Mouse (Mus musculus) embryonic facial prominence, embryonic 15.5 days (tissue): ENCODE data around the gene N4bp2l2. TPM values are rescaled to one million over a fixed set of nuclear protein-coding genes. Genes with fewer than 3 reads are reported as not detected.
"Not testable (repeated sequence)": the region's sequence is repeated elsewhere in the genome, so short reads cannot be mapped to it uniquely, and the experiment has no call there.

Source experiments
- ATAC-seq: fragments of 200-750 bp; cut with Nextera tagmentation; 2 replicates; pipeline ENCODE4 v1.8.0; 2017; ENCODE audit warnings: low read depth, moderate TSS enrichment; ENCODE audit not compliant: insufficient number of reproducible peaks, low FRiP score, low TSS enrichment
- H3K27ac ChIP-seq: fragments of 300-500 bp; sonication (generic); replicated peaks from 2 replicates; pipeline ENCODE4 v1.5.1; 2015; ENCODE audit warnings: mild to moderate bottlenecking, inconsistent platforms
- H3K27me3 ChIP-seq: fragments of 300-500 bp; sonication (generic); 2 replicates; pipeline ENCODE4 v1.6.1; 2015; ENCODE audit warnings: inconsistent platforms
- H3K36me3 ChIP-seq: fragments of 300-500 bp; sonication (generic); 2 replicates; pipeline ENCODE4 v1.6.1; 2015; ENCODE audit warnings: mild to moderate bottlenecking, inconsistent platforms
- H3K4me1 ChIP-seq: fragments of 300-500 bp; sonication (generic); 2 replicates; pipeline ENCODE4 v1.6.1; 2015; ENCODE audit warnings: inconsistent platforms
- H3K4me2 ChIP-seq: fragments of 300-500 bp; sonication (generic); replicated peaks from 2 replicates; pipeline ENCODE4 v1.6.1; 2015; ENCODE audit warnings: mild to moderate bottlenecking, inconsistent platforms
- H3K4me3 ChIP-seq: fragments of 300-500 bp; sonication (generic); replicated peaks from 2 replicates; pipeline ENCODE4 v1.5.1; 2015; ENCODE audit warnings: mild to moderate bottlenecking, inconsistent platforms
- H3K9ac ChIP-seq: fragments of 300-500 bp; sonication (generic); 2 replicates; pipeline ENCODE4 v1.6.1; 2015; ENCODE audit warnings: inconsistent platforms
- H3K9me3 ChIP-seq: fragments of 300-500 bp; sonication (generic); replicated peaks from 2 replicates; pipeline ENCODE4 v1.6.1; 2016; ENCODE audit warnings: inconsistent platforms
- WGBS: fragments of 180-500 bp; shearing (Covaris S2); methylation state at CpG from one replicate; pipeline ENCODE4 v1.1.7; 2015; 5-methylcytosine and 5-hydroxymethylcytosine counted together
- polyA plus RNA-seq: library from polyadenylated mRNA; unstranded; fragments of >200 nt; fragmentation: Nextera tagmentation; extraction: Ambion mirVana; gene quantifications from 2 replicates; pipeline ENCODE4 v1.2.1, GENCODE M21; 2015

Gene N4bp2l2
- polyA plus RNA-seq, 1 experiment from 2014 or later: 41.4 TPM

DNA sequence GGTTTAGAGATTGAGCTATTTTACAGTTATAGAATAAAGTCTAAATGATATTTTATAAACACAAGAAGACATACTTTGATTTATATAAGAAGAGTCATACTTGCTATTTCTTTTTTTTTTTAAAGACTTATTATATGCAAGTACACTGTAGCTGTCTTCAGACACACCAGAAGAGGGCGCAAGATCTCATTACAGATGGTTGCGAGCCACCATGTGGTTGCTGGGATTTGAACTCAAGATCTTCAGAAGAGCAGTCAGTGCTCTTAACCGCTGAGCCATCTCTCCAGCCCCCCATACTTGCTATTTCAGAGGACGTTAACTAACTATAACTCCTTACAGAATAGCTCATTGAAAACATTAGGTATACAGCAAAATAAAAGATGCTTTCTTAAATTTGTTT, 22.6 kb downstream of the N4bp2l2 start:
- not testable (repeated sequence) for H3K4me3 ChIP-seq, H3K4me1 ChIP-seq, H3K4me2 ChIP-seq, H3K9me3 ChIP-seq, H3K27ac ChIP-seq, H3K9ac ChIP-seq, H3K27me3 ChIP-seq, ATAC-seq
- peaks cover 35% of the 10 kb centered on the region for H3K36me3 ChIP-seq
- WGBS: 96% methylated on average over 4 of the region's 4 CpGs

DNA sequence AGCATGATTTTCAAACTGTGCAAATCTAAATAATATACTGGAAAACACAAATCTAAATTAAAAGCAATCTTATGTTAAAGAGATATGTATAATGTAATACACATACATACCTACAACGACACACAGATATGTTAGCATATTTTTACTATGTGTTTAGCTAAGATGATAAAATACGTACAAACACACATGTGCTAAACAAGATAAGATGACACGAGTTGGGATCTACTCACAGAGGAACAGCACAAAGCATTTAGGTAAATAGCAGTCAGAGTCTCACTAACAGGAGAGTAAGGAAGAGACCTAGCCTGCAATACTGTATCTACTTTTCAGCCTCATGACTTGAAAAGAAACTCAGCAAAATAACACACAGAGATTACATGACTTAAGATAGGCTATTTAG, 24.5 kb downstream of the N4bp2l2 start:
- no peak overlapping the region for H3K4me3 ChIP-seq
- no peaks in the 10 kb centered on the region for H3K9me3 ChIP-seq
- H3K36me3 ChIP-seq: peaks cover 37% of the 10 kb centered on the region
- no peaks in the 10 kb centered on the region for H3K4me1 ChIP-seq
- H3K4me2 ChIP-seq: no peak overlapping the region
- no peak overlapping the region for H3K9ac ChIP-seq
- no peak overlapping the region for H3K27ac ChIP-seq
- ATAC-seq: no peak
- 92% methylated on average over 3 of the region's 3 CpGs for WGBS
- H3K27me3 ChIP-seq: no peaks in the 10 kb centered on the region

DNA sequence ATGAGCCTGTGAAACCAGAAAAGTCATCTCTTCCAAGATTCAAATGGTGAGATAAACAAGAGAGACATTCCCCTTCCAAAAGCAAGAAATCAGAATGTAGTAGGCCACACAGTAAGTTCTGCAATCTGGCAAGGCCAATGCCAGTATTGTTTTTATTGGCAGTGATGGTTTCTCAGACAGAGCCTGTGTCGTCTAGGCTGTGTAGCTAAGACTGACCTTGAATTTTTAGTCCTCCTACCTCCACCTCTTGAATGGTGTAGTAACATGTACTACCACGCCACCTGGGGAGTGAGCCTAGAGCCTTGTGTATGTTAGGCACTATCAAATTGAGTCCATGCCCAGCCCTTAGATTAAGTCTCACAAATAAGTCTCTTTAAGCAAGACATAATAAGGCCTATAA, 36.3 kb downstream of the N4bp2l2 start:
- Histone ChIP-seq H3K4me1 (no peaks in the 10 kb centered on the region), H3K27me3 (no peaks in the 10 kb centered on the region), H3K4me3 (no peak overlapping the region), H3K9ac (no peak overlapping the region), H3K9me3 (no peaks in the 10 kb centered on the region), H3K36me3 (peaks cover 9% of the 10 kb centered on the region; the same call in 1 of the 2 replicates), H3K27ac (no peak overlapping the region), H3K4me2 (no peak overlapping the region)
- 78% methylated on average over 2 of the region's 2 CpGs for WGBS
- ATAC-seq: no peak

GRCm38 (mm10) chr5:150629272-150629671, 36.7 kb downstream of the N4bp2l2 start:
- H3K4me3 ChIP-seq: no peak overlapping the region
- H3K4me1 ChIP-seq: no peaks in the 10 kb centered on the region
- H3K4me2 ChIP-seq: no peak overlapping the region
- no peak overlapping the region for H3K27ac ChIP-seq
- H3K9me3 ChIP-seq: no peaks in the 10 kb centered on the region
- peaks cover 5% of the 10 kb centered on the region; the same call in 1 of the 2 replicates for H3K36me3 ChIP-seq
- H3K9ac ChIP-seq: no peak overlapping the region
- 72% methylated on average over 1 of the region's 1 CpGs for WGBS
- ATAC-seq: no peak
- H3K27me3 ChIP-seq: no peaks in the 10 kb centered on the region

DNA sequence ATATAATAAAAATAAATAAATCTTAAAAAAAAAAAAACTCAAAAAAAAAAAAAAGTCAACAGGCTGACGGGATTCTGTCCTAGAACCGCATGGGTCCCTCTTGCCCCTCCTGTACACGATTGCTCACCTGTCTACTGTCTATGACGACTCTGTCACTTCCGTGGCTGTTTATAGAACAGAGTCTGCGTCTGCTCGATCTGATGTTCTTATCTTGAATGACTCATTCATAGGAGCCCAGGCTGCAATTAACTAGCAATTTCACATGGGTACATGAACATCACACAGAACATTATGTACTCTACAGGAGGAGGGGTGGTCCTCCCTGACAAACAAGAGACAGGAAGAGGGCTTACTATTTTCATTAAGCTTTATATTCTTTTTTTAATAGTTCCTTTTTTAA, 40.5 kb downstream of the N4bp2l2 start:
- Histone ChIP-seq H3K4me3 (no peak overlapping the region), H3K27ac (no peak overlapping the region), H3K36me3 (no peaks in the 10 kb centered on the region), H3K4me1 (no peaks in the 10 kb centered on the region), H3K4me2 (no peak overlapping the region), H3K27me3 (no peaks in the 10 kb centered on the region), H3K9me3 (no peaks in the 10 kb centered on the region), H3K9ac (no peak overlapping the region)
- WGBS: 77% methylated on average over 7 of the region's 7 CpGs
- ATAC-seq: no peak

DNA sequence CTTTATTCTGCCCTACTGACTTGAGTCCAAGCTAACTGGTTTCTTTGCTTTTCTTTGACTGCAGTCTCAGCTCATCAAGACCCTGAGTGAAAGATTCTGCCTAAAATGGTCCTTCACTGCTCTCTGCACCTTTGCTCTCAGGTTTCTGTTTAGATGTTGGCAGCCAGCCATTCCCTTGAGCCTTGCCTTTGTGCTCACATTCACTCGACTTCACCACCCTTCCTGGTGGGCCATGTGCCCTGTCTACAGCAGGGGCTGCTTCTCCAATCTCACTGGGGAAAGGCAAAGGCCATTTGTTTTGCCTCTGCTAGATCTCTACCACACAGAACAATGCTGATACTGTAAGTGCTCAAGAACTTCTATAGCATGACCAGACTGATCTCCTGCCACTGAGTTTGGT, 43.2 kb downstream of the N4bp2l2 start:
- Histone ChIP-seq H3K27me3 (no peaks in the 10 kb centered on the region), H3K27ac (no peak overlapping the region), H3K4me2 (no peak overlapping the region), H3K36me3 (no peaks in the 10 kb centered on the region), H3K4me3 (no peak overlapping the region), H3K4me1 (no peaks in the 10 kb centered on the region), H3K9me3 (no peaks in the 10 kb centered on the region), H3K9ac (no peak overlapping the region)
- ATAC-seq: no peak
- 7% methylated on average over 1 of the region's 1 CpGs for WGBS

DNA sequence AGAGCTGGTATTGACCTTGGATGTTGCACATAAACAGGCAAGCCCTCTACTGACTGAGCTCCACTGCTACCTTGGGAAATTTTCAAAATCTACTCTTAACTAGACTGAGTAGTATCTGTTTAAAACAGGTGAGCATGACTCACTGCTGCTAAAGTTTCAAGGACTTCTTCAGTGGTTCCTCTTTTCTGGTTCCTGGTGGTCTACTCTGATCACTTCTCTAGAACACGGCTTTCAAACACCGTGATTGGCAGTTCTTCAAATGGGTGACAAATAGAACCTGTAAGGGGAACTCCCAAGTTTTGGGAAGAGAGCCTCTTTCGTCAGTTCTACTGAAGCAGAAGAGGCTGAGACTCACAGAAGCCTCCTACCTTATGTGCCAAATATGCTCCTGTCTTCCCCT, 44.4 kb downstream of the N4bp2l2 start:
- no peaks in the 10 kb centered on the region for H3K9me3 ChIP-seq
- H3K36me3 ChIP-seq: no peaks in the 10 kb centered on the region
- H3K4me1 ChIP-seq: no peaks in the 10 kb centered on the region
- H3K9ac ChIP-seq: no peak overlapping the region
- ATAC-seq: no peak
- no peak overlapping the region for H3K4me2 ChIP-seq
- H3K27ac ChIP-seq: no peak overlapping the region
- 88% methylated on average over 3 of the region's 3 CpGs for WGBS
- H3K27me3 ChIP-seq: no peaks in the 10 kb centered on the region
- no peak overlapping the region for H3K4me3 ChIP-seq

DNA sequence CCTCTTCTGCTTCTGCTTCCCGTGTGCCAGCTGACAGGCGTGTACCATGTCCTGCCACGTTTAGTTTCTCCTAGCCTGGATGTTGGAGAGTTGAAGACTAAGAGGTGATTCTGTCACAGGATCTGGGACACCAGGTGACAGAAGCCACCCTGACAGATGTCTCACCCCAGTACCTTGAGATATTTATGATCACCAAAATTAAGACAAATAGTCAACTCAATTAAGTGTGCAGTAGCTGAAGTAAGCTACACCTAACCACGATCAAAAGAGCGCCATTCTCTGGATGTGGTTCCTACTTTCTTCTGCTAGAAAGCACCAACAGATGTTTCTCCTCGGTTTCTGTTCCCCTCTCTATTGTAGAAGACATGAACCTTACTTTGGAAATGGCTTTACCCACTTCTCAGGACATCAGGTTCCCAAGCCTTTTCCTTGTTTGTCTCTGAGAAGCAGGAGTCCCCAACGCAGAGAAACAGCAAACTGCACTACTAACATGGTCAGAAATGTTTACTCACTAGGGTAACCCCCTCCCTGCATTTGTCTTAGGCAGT, 45.3 kb downstream of the N4bp2l2 start:
- no peak overlapping the region for H3K4me3 ChIP-seq
- H3K9me3 ChIP-seq: no peaks in the 10 kb centered on the region
- no peaks in the 10 kb centered on the region for H3K27me3 ChIP-seq
- no peak overlapping the region for H3K9ac ChIP-seq
- ATAC-seq: no peak
- no peaks in the 10 kb centered on the region for H3K36me3 ChIP-seq
- no peak overlapping the region for H3K4me2 ChIP-seq
- WGBS: 82% methylated on average over 7 of the region's 7 CpGs
- no peak overlapping the region for H3K27ac ChIP-seq
- no peaks in the 10 kb centered on the region for H3K4me1 ChIP-seq

DNA sequence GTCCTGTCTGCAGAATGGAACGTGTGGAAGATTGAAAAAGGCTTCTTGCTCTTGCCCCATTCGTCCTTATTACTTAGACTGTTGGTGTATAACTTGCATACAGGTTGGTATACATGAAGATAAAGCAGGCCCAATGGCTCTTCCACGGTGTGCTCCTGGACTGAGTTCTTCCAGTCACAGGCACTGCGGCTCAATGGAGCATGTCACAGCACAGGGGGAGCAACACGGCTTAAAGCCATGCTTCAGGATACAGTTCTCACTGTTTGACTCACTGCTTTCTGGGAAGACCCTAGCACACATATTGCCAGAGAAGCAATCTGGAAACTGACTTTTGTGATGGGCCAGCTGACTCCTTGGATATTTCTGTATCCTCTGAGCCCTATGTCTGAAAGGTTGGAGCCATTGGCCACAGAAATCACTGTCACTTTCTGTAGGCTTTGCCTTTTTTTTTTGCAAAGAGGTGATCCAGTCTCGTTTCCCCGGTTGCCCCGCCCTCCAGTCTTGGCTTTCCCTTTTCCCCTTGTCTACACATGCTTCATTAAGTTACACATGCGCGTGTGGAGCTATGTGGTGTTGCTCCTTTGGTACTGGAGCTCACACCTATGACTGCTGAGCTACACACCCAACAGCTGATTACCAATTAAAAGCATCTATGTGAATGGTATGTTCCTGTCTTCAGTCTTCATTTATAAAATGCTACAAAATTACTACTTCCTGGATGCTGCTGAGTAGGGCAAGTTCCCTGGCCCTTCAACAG, 47.2 kb downstream of the N4bp2l2 start:
- no peaks in the 10 kb centered on the region for H3K9me3 ChIP-seq
- no peaks in the 10 kb centered on the region for H3K27me3 ChIP-seq
- no peak overlapping the region for H3K9ac ChIP-seq
- H3K27ac ChIP-seq: no peak overlapping the region
- H3K36me3 ChIP-seq: no peaks in the 10 kb centered on the region
- no peaks in the 10 kb centered on the region for H3K4me1 ChIP-seq
- no peak for ATAC-seq
- no peak overlapping the region for H3K4me2 ChIP-seq
- no peak overlapping the region for H3K4me3 ChIP-seq
- 82% methylated on average over 10 of the region's 10 CpGs for WGBS

- H3K4me2 ChIP-seq: no peak overlapping the region
- H3K4me1 ChIP-seq: no peaks in the 10 kb centered on the region
- H3K36me3 ChIP-seq: no peaks in the 10 kb centered on the region
- H3K27ac ChIP-seq: no peak overlapping the region
- ATAC-seq: no peak
- H3K4me3 ChIP-seq: no peak overlapping the region
- no peak overlapping the region for H3K9ac ChIP-seq
- H3K9me3 ChIP-seq: no peaks in the 10 kb centered on the region
- H3K27me3 ChIP-seq: no peaks in the 10 kb centered on the region
- WGBS: 85% methylated on average over 3 of the region's 3 CpGs
Measured at GRCm38 (mm10) chr5:150616731-150617130, 49.3 kb downstream of the N4bp2l2 start.

- no peaks in the 10 kb centered on the region for H3K4me1 ChIP-seq
- no peaks in the 10 kb centered on the region for H3K36me3 ChIP-seq
- WGBS: 90% methylated on average over 2 of the region's 2 CpGs
- H3K27me3 ChIP-seq: no peaks in the 10 kb centered on the region
- no peak overlapping the region for H3K27ac ChIP-seq
- no peaks in the 10 kb centered on the region for H3K9me3 ChIP-seq
- ATAC-seq: no peak
- no peak overlapping the region for H3K4me3 ChIP-seq
- H3K9ac ChIP-seq: no peak overlapping the region
- no peak overlapping the region for H3K4me2 ChIP-seq
Measured at GRCm38 (mm10) chr5:150616216-150616615, 49.8 kb downstream of the N4bp2l2 start.

GRCm38 (mm10) chr5:150614054-150614453, 51.9 kb downstream of the N4bp2l2 start:
- H3K27me3 ChIP-seq: no peaks in the 10 kb centered on the region
- 82% methylated on average over 2 of the region's 2 CpGs for WGBS
- H3K36me3 ChIP-seq: no peaks in the 10 kb centered on the region
- H3K4me2 ChIP-seq: no peak overlapping the region
- ATAC-seq: no peak
- H3K4me1 ChIP-seq: no peaks in the 10 kb centered on the region
- no peak overlapping the region for H3K9ac ChIP-seq
- H3K27ac ChIP-seq: no peak overlapping the region
- H3K9me3 ChIP-seq: no peaks in the 10 kb centered on the region
- no peak overlapping the region for H3K4me3 ChIP-seq
